9 mouse cellular contexts compared by ENCODE assay signal in genomic region chr5:31452886-31453410, GRCm38 (mm10). TPM values are rescaled to one million over a fixed set of nuclear protein-coding genes. Genes with fewer than 3 reads are reported as not detected.
DNase-seq lines count a peak whose midpoint lies in the region; ATAC-seq and TF ChIP-seq lines count a peak whose summit lies in the region.
"Had no signal": no experiment of that assay in that cellular context is flagged by ENCODE, and none has a peak within 500 bp of the region (broad histone marks: within the 10 kb centered on the region; RNA-seq: fewer than 3 reads in every experiment).

No protein-coding gene starts in this region.

- H3K4me1 ChIP-seq in lung, adult 2 months (ENCODE audit: control insufficient read depth, insufficient read depth, low read length) = peaks cover 10% of the 10 kb centered on the region; the same call in 1 of the 2 replicates
- peaks cover 14% of the 10 kb centered on the region for H3K4me1 ChIP-seq in hindbrain, embryonic 10.5 days (replicated peaks)
- H3K4me1 ChIP-seq in midbrain, embryonic 14.5 days (ENCODE audit: control insufficient read depth, insufficient read depth, low read length) = peaks cover 19% of the 10 kb centered on the region

- TF ChIP-seq CTCF in lung, adult 2 months (IDR thresholded peaks at IDR 0.05; ENCODE audit: insufficient read depth, low read length) = no peak

- H3K9ac ChIP-seq in midbrain, embryonic 14.5 days (replicated peaks; ENCODE audit: low read length) = peak overlapping the region; percentile 57

- no peaks in the 10 kb centered on the region for H3K27me3 ChIP-seq in hindbrain, embryonic 10.5 days (ENCODE audit: insufficient read depth, poor library complexity, severe bottlenecking)
- H3K27me3 ChIP-seq in midbrain, embryonic 14.5 days (ENCODE audit: control insufficient read depth, insufficient read depth, low read length) = no peaks in the 10 kb centered on the region

- H3K27ac ChIP-seq in hindbrain, embryonic 10.5 days = peak overlapping the region; percentile 79
- H3K27ac ChIP-seq in midbrain, embryonic 14.5 days (replicated peaks; ENCODE audit: low read depth, low read length) = no peak overlapping the region

- H3K4me2 ChIP-seq in midbrain, embryonic 14.5 days (ENCODE audit: low read length) = peak overlapping the region; percentile 84

- 9% methylated on average over 7 of the region's 7 CpGs for WGBS in lung, adult 2 months
- 21% methylated on average over 7 of the region's 7 CpGs for WGBS in hindbrain, embryonic 10.5 days
- 15% methylated on average over 7 of the region's 7 CpGs for WGBS in midbrain, embryonic 14.5 days

- no peaks in the 10 kb centered on the region for H3K9me3 ChIP-seq in hindbrain, embryonic 10.5 days
- no peaks in the 10 kb centered on the region for H3K9me3 ChIP-seq in midbrain, embryonic 14.5 days (ENCODE audit: control insufficient read depth, low read length)

- DNase-seq in lung, adult 2 months = no peak
- no peak for DNase-seq in lung, postnatal 25 days (ENCODE audit: low spot score)
- DNase-seq in adipocyte (ENCODE audit: low spot score) = peak; percentile 9
- DNase-seq in hindbrain, embryonic 10.5 days (ENCODE audit: low spot score) = peak; percentile 8
- peak; percentile 23 for DNase-seq in midbrain, embryonic 14.5 days
- no peak for DNase-seq in gastrocnemius, postnatal 4 days (ENCODE audit: low spot score in 2 of 2)
- no peak for DNase-seq in adrenal gland, postnatal 10 days
- DNase-seq in urinary bladder, postnatal 10 days (ENCODE audit: low spot score) = no peak

- no peak for TF ChIP-seq POLR2A in lung, adult 2 months (IDR thresholded peaks at IDR 0.05; ENCODE audit: borderline replicate concordance, extremely low read depth, low read depth, low read length)

- H3K4me3 ChIP-seq in lung, adult 2 months (replicated peaks; ENCODE audit: extremely low read depth, low read depth, low read length) = peak overlapping the region; percentile 48
- peak overlapping the region; percentile 56 for H3K4me3 ChIP-seq in hindbrain, embryonic 10.5 days
- peak overlapping the region; percentile 49 for H3K4me3 ChIP-seq in midbrain, embryonic 14.5 days (replicated peaks; ENCODE audit: low read depth, low read length)

- 0 out of 2 replicates have a peak, but pooled peaks cover 4% of the 10 kb centered on the region for H3K36me3 ChIP-seq in hindbrain, embryonic 10.5 days
- H3K36me3 ChIP-seq in midbrain, embryonic 14.5 days (ENCODE audit: control insufficient read depth, insufficient read depth, low read length) = no peaks in the 10 kb centered on the region

- no peak for ATAC-seq in midbrain, embryonic 14.5 days (ENCODE audit: low FRiP score, low TSS enrichment)

RNA-seq across cellular contexts. Expression of gene Zfp512, which starts 0.7 kb away (rescaled TPM):
- 8.3 and 14.4 TPM in 2 replicates for polyA plus RNA-seq in lung, adult 2 months (2012; rRNA removed)
- polyA plus RNA-seq in hindbrain, embryonic 10.5 days (2016; fragmentation: Nextera tagmentation; extraction: Ambion mirVana) = 74.9 and 81.3 TPM in 2 replicates
- 87.8 and 113 TPM in 2 replicates for polyA plus RNA-seq in midbrain, embryonic 14.5 days (2014; fragmentation: Nextera tagmentation; extraction: Ambion mirVana)
- total RNA-seq in gastrocnemius, postnatal 4 days (2021) = 10 to 100 TPM; 20.7 to 22.2 TPM
- 10 to 100 TPM; 17.8 to 26.0 TPM for total RNA-seq in adrenal gland, postnatal 10 days (2021)

RNA-seq across cellular contexts. Expression of gene 4930548H24Rik, which starts 32.6 kb away (rescaled TPM):
- polyA plus RNA-seq in lung, adult 2 months (2012; rRNA removed) = not detected in 2 replicates
- polyA plus RNA-seq in hindbrain, embryonic 10.5 days (2016; fragmentation: Nextera tagmentation; extraction: Ambion mirVana) = not detected in 2 replicates
- polyA plus RNA-seq in midbrain, embryonic 14.5 days (2014; fragmentation: Nextera tagmentation; extraction: Ambion mirVana) = 0.13 TPM in 1 of 2 replicates, not detected in the other
- total RNA-seq in gastrocnemius, postnatal 4 days (2021) = under 1 TPM; 0.29 to 0.61 TPM
- total RNA-seq in adrenal gland, postnatal 10 days (2021) = under 1 TPM; 0.24 to 0.58 TPM
- polyA plus RNA-seq: gonadal fat pad, adult 2 months had no signal

RNA-seq across cellular contexts. Expression of gene Gpn1, which starts 41.6 kb away (rescaled TPM):
- 10.8 and 14.1 TPM in 2 replicates for polyA plus RNA-seq in lung, adult 2 months (2012; rRNA removed)
- 90.8 and 98.5 TPM in 2 replicates for polyA plus RNA-seq in hindbrain, embryonic 10.5 days (2016; fragmentation: Nextera tagmentation; extraction: Ambion mirVana)
- polyA plus RNA-seq in midbrain, embryonic 14.5 days (2014; fragmentation: Nextera tagmentation; extraction: Ambion mirVana) = 65.1 and 73.3 TPM in 2 replicates
- 10 to 100 TPM; 20.2 to 20.9 TPM for total RNA-seq in gastrocnemius, postnatal 4 days (2021)
- 10 to 100 TPM; 22.9 to 23.3 TPM for total RNA-seq in adrenal gland, postnatal 10 days (2021)

Comparison
In these comparisons a context has a peak if more than half of its experiments do, and no peak if none do; other contexts are left out.
1. DNase-seq: peak in adipocyte (single experiment), hindbrain, embryonic 10.5 days (single experiment) and midbrain, embryonic 14.5 days (single experiment); none in lung, adult 2 months (single experiment), lung, postnatal 25 days (single experiment), gastrocnemius, postnatal 4 days (0 of 2), adrenal gland, postnatal 10 days (single experiment) and urinary bladder, postnatal 10 days (single experiment).
2. Peak in every context shown above with its lines, with median percentiles within 50 percentile points of each other: H3K4me3 ChIP-seq.